Mouse (Mus musculus) brain, adult 2 months (tissue): Measurements from ENCODE around the gene Lgals3.

Source experiments
- DNase-seq: peaks from one replicate; pipeline ENCODE4 v3.0.0; 2011; ENCODE audit warnings: low read depth, low spot score

Gene Lgals3

GRCm38 (mm10) chr14:47422466-47422865 lies 54.9 kb downstream of the Lgals3 start:
- DNase-seq = no peak

GRCm38 (mm10) chr14:47432987-47433386 lies 65.4 kb downstream of the Lgals3 start:
- DNase-seq = peak; percentile 19
